Mouse (Mus musculus): ENCODE results near the gene Itgal.
A peak's percentile ranks its signal among the peaks of the same experiment; 100 is the strongest.
"Not testable (repeated sequence)": the region's sequence is repeated elsewhere in the genome, so short reads cannot be mapped to it uniquely, and the experiment has no call there.

Gene Itgal

DNA sequence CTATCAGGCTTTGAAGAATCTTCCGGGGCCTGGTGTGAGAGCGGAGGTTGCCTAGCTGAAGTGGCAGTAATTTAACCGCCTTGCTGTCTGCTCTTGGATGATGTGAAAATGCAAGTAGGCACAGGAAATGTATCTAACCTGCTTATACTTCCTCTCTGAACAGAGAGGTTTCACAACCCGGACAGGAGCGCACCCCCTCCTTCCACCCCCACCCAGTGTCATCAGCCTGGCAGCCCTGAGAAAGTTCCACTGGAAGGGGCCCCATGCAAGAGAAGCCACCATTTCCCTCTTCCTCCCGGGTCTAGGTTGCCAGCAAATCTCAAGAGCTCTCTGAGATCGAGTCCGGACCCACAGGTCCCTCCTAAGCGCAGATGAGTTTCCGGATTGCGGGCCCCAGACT is at the start of gene Itgal:
Gene Itgal (plus strand): TSS at position 163 of the 400 bp plus-strand sequence.
- no peak for DNase-seq (ENCODE audit: low read depth, low spot score)

DNA sequence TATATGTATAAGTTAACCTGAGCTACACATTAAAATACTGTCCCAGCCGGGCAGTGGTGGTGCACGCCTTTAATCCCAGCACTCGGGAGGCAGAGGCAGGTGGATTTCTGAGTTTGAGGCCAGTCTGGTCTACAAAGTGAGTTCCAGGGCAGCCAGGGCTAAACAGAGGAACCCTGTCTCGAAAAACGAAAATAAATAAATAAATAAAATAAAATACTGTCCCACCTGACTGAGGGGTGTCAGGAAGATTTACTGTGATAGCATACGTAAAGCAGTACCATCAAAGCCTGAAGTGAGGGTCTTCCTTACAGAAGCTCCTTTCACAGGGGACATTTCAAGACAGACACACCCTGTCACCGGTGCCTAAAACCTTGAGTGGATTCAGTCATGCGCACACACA is 45.5 kb upstream of the Itgal start:
- not testable (repeated sequence) for DNase-seq (ENCODE audit: low read depth, low spot score)

DNA sequence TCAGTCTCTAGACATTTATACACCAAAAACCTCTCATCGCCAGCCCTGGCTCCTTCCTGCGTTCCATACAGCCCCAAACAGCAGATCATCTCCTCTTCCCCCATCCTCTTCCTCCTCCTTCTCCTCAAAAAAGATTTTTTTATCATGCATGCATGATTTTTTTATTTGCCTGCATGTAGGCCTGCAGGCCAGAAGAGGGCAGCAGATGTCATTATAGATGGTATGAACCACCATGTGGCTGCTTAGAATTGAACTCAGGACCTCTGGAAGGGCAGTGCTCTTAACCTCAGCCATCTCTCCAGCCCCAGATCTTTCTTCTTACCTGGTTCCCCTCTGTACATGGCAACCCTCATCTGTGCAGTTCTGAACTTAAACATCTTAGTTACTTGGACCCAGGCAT is 43.6 kb upstream of the Itgal start:
- DNase-seq (ENCODE audit: low read depth, low spot score) = no peak

DNA sequence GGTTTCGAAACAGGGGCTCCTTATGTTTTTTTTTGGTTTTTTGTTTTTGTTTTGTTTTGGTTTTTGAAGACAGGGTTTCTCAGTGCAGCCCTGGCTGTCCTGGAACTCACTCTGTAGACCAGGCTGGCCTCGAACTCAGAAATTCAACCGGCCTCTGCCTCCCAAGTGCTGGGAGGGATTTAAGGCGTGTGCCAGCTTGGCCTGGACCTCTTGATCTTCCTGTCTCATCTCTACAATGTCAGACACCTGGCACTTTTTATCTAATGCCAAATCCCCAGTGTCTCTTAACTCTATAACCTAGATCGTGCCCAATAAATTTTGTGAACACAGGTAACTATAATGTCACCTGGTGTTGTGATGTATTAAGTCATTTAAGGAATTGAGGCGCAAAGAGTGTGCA is 42.7 kb upstream of the Itgal start:
- DNase-seq (ENCODE audit: low read depth, low spot score) = no peak

DNA sequence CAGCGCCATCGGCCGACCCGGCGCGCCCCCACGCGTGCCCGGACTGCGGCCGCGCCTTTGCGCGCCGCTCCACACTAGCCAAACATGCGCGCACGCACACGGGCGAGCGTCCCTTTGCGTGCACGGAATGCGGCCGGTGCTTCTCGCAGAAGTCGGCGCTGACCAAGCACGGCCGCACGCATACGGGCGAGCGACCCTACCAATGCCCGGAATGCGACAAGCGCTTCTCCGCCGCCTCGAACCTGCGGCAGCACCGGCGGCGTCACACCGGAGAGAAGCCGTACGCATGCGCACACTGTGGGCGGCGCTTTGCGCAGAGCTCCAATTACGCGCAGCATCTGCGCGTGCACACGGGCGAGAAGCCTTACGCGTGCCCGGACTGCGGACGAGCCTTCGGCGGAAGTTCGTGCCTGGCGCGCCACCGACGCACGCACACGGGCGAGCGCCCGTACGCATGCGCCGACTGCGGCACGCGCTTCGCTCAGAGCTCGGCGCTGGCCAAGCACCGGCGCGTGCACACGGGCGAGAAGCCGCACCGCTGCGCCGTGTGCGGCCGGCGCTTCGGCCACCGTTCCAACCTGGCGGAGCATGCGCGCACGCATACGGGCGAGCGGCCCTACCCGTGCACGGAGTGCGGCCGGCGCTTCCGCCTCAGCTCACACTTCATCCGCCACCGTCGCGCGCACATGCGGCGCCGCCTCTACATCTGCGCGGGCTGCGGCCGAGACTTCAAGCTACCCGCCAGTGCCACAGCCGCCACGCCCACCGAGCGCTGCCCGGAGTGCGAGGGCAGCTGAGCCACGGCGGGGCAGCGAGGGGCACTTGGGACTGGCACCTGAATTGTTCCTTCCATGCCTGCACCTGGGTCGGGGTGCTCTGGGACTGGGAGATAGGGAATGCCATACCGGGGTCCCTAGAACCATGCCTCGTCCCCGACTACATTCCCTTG is 42.0 kb upstream of the Itgal start:
- peak; percentile 86 for DNase-seq (ENCODE audit: low read depth, low spot score)

DNA sequence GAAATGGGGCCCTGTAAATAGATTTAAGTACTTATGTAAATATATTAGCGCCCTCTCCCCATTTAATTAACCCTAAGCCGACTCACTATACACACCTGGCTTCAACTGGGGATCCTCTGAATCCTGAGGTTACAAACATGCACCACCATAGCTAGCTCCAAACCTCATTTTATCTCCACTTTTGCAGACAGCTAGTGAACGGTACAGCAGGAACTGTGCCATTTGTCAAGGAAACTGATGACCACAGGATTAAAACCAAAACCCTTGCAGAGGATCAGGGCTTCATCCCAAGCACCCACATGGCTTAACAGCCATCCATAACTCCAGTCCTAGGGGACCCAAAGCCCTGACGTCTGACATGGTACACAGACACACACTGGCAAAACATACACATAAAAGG is 41.1 kb upstream of the Itgal start:
- DNase-seq (ENCODE audit: low read depth, low spot score) = no peak

DNA sequence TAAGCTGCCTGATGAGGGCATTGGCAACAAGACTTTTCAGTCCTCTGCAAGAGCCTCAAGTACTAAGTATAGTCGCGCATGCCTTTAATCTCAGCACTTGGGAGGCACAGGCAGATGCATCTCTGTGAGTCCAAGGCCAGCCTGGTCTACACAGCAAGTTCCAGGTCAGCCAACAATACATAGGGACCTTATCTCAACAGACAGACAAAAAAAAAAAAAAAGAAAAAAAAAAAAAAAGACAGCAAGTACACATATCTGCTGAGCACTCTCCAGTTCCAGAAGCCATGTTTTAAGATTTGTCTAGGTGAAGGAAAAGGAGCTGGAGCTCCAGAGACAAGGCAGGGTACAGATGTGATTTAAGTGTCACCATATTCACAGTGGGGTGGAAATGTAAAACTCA is 40.1 kb upstream of the Itgal start:
- no peak for DNase-seq (ENCODE audit: low read depth, low spot score)

DNA sequence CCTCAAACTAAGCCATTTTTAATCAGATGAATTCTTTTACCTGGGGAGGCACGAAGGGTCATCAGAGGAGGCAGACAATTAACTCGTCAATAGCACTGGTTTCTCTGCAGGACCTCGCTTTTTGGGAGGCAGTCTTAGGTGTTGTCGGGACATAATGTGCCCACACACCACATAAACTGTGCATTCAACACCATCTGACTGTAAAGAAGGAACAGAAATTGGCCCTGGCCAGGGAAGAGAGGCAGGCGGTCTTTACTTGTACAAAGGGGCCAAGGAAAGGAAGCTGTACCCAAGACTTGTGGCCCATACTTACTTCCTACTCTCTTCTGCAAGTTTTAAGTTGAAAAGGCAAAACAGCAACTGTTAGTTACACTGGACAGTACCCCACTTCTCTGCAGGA is 39.5 kb upstream of the Itgal start:
- DNase-seq (ENCODE audit: low read depth, low spot score) = no peak

DNA sequence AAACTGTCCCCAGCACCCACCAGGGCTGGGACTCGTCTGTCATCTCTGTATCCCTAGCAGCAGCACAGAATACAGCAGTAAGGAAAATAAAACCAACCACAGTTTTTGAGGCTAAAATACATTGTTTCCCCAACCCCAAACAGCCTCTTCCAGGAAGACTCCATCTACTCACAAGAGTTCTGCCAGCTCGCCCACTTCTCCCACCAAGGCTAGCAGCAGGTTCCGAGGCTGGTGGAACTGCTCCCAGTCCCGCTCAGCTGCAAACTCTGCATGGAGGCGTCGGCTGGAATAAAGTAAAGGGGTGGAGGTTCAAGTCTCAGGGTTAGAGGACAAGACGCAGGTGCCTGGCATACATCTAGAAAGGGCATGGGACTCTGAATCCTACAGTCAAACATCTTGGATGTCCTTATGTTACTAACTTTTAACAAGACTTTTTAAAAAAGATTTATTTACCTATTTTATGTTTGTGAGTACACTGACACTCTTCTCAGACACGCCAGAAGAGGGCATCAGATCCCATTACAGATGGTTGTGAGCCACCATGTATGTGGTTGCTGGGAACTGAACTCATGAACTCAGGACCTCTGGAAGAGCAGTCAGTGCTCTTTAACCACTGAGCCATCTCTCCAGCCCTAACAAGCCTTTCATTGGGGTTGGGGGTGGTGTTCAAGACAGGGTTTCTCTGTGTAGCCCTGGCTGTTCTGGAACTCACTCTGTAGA is 36.7 kb upstream of the Itgal start:
- no peak for DNase-seq (ENCODE audit: low read depth, low spot score)

DNA sequence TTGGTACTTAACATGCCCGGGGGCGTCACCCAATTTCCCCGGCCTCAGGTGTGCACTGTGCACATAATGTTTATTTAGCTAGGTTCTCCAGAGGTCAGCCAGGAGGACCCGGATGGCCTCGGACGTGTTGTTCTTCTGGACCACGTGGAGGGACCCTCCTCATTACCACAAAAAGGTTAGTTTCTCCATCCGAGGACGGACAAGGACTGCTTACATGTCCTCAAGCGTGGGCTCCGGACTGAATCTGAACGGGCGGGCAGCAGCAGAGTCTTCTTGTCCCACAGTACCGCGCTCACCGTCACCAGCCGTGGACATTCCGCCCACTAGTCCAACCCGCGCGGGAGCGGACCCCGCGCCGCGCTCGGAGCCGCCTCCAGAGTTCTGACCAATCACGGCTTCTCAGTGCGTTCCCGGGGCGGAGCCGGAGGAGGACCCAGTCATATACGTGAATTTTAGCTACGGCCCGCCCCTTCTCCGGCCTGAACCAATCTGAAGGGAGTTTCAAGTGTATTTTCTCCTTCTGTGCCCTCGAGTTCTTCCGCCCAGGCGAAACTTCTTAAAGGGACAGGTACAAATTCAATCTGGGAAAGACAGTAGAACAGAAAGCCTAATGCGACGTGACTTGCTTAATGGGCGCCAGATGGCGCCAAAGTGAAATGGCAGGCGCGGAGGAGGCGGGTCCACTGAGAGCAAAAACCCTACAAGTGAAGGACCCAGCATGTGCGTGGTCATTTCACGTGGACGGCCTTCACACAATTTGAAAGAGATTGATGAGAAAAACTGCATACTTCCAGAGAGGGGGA is 35.5 kb upstream of the Itgal start, which contains the start of gene Dctpp1:
Gene Dctpp1 (minus strand): TSS at position 401 of the 803 bp plus-strand sequence.
- DNase-seq (ENCODE audit: low read depth, low spot score) = peak; percentile 96

DNA sequence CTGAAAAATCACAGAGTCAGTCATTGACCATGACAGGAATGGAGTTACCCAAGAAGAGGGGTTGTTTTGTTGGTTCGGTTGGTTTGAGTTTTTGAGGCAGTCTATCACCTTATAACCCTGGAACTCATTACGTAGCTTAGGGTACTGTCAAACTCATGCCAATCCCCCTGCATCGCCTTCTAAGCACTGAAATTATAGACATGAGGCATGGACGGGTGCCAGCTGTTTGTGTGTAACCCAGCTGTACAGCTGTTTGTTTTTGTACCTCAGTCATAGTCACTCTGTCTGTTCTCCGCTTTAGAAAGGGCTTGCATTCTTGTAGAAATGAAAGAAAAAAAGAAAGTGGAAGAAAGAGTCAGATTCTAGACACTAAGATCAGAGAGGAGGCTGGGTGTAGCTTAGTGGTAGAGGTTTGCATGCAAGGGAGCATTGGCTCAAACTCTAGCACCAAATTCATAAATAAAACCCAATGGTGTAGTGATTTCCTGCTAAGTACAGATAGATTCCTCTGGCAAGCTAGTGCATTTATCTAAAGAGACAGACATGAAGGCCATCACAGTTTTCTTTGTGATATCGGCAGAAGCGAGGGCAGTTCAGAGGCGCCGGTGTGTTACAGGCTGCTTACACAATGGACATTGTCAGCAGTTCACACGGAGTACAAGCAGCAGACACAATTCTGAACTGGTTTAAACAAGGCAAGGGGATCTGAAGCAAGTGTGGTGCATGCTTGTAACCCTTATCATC is 33.7 kb upstream of the Itgal start:
- no peak for DNase-seq (ENCODE audit: low read depth, low spot score)

DNA sequence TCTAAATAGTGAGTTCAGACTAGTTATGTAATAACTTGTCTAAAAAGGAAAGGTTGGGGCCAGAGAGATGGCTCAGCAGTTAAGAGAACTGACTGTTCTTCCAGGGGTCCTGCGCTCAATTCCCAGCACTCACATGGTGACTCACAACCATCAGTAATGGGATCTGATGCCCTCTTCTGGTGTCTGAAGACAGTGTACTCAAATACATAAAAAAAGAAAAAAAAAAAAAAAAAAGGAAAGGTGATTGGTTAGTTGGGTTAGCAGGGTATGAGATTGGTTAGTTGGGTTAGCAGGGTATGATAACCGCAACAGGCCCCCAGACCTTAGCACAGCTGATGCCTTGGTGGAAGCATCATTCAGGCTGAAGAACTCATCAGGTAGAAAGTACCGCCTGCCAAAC is 32.5 kb upstream of the Itgal start:
- no peak for DNase-seq (ENCODE audit: low read depth, low spot score)

GRCm38 (mm10) chr7:127270256-127270655 is 25.8 kb upstream of the Itgal start:
- no peak for DNase-seq (ENCODE audit: low read depth, low spot score)

- no peak for DNase-seq (ENCODE audit: low read depth, low spot score)
These were observed 25.4 kb upstream of the Itgal start for GRCm38 (mm10) chr7:127270666-127271065.

DNA sequence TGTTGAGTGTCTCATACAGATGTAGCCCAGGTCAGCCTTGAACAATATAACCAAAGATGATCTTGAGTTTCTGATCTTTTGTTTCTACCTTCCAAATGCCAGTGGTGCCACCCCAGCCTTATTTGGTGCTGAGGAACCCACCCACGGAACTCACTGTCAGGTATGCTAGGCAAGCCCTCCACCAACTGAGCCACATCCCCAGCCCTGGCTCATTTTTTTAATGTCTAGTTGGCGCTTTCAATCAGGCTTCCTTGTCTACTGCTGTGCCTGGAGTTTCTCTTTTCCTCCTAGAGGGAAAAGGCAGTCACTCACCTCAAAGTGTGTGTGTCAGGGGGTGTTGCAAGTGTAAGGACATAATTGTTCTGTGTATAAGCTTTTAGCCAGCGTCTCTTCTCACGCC is 25.0 kb upstream of the Itgal start:
- DNase-seq (ENCODE audit: low read depth, low spot score) = no peak

DNA sequence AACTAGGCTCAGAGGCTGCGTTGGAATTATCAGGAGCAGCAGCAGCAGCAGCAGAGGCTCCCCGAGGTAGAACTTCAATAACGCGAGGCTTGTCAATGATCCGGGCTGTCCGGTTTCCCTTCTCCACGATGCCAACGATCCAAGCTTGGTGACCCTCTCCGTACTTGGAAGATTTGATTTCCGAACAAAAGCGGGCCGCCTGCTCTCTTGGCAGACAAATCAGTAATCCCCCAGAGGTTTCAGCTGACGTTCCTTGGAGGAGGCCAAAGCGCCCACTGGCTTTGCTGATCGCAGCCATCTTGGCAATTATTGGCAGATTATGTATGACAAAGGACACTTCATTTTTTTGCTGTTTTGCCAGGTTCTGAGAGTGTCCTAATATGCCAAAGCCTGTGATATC is 23.5 kb upstream of the Itgal start:
- DNase-seq (ENCODE audit: low read depth, low spot score) = no peak

DNA sequence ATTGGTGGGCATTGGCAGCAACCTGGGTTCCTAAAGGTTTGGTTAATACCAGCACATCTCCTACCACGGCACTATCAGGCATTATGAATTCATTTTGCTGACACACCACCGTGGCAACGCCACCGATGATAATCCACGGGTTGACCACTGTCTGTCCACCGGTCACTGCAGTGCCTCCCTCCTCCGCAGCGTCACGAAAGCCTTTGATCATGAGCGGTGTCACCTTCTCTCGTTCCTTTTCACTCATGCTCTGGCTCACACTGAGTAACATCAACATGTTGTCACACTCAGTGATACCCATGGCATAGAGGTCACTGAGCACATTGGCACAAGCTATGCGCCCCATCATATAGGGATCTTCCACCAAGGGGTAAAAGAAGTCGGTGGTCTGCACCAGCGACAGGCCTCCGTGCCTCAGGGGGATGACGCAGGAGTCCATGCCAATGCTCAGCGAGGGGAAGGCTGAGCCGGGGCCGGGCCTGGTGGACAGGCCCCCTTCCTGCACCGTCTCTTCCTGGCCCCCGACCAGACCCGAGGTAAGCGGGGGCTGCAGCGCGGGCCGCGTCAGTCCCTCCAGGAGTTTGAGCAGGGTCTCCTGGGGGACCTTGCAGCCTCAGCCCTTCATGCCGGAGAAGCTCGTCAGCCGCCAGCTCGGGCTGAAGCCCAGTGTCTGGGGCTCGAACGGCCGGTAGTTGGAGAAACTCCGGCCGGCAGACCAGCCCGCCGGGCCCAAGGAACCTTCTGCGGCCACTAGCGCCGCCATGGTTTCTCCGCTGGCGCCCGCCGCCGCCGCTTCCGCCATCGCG is 22.7 kb upstream of the Itgal start:
- no peak for DNase-seq (ENCODE audit: low read depth, low spot score)

DNA sequence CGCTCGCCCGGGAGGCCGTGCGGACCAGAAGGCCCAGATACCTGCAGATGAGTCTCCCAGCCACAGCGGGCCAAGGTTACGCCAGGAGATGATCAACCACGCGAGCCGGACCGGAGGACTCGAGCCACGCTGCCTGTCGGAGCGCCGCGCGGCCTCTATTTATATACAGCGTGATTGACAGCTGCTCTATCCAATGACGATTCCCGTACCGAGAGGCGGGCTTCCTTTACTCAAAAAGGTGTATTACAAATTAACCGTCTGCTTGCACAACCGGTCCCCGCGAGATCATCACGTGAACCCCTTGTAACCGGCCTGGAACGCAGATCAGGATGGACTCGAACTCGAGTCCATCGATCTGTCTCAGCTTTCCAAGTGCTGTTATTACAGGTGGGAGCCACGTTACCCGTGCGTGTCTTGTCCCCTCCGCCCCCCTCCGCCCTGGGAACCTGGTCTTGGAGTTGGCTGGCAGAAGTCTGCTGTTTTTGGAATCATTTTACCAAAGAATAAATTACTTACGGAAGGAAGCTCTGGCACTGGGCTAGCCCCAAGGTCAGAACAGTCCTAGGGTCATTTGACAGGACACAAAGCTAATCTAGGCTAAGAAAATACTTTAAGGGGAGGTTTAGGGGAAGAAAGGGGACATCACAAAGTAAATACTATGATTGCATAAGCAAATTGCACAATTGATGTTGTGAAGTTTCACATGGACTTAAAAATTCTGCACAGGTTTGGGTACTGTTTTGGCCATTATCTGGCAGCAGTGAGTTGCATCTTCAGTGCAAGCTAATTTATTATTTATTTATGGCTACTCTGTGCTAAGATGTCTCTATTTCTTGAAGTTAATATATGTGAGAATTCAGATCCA is 21.9 kb upstream of the Itgal start, which contains the start of gene Sephs2:
Gene Sephs2 (minus strand): TSS at position 131 of the 865 bp plus-strand sequence.
- DNase-seq (ENCODE audit: low read depth, low spot score) = peak; percentile 94

DNA sequence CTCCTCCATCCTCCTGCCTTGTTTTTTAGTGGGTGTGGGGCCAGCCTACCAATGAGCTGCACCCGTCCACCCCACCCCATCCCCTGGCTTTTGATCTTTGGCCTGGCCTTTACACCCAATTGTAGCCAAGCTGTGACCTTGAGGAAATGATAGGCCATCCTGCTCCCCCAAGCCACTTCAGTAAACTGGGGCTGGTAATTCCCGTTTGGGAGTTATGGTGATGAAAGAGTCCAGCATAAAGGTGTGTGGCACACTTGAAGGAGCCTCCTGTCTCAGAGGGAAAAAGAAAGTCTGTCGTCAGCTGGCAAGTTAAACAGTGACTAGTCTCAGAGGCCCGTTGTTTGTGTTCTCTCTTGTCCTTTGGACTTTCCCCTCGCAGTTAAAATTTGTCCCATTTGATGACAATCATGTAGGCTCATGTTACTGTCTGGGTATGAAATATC is 19.5 kb upstream of the Itgal start:
- no peak for DNase-seq (ENCODE audit: low read depth, low spot score)

All from c-Kit-negative CD71-positive TER-119-positive erythroid progenitor cells, embryonic 14.5 days (primary cell).